Mouse (Mus musculus): Measurements from ENCODE around the gene Sesn3. TPM values are rescaled to one million over a fixed set of nuclear protein-coding genes. Genes with fewer than 3 reads are reported as not detected.

Sesn3 gene
- total RNA-seq, 4 experiments from 2014 or later: 13.9 to 20.4 (median 18.7) TPM

Other genes starting within 250 kb of the Sesn3 start
- 1 to 10 TPM; 1.3 to 2.4 (median 2.0) TPM for gene Endod1, start 106.4 kb downstream of the Sesn3 start, total RNA-seq (2022)
- gene Kdm4d, start 225.4 kb downstream of the Sesn3 start, total RNA-seq (2022): not detected
- 10 to 100 TPM; 92.6 to 98.8 (median 96.1) TPM for gene Cwc15, start 225.6 kb downstream of the Sesn3 start, total RNA-seq (2022)